Mouse (Mus musculus): ENCODE measurements around the gene Mcf2l.

Mcf2l gene

DNA sequence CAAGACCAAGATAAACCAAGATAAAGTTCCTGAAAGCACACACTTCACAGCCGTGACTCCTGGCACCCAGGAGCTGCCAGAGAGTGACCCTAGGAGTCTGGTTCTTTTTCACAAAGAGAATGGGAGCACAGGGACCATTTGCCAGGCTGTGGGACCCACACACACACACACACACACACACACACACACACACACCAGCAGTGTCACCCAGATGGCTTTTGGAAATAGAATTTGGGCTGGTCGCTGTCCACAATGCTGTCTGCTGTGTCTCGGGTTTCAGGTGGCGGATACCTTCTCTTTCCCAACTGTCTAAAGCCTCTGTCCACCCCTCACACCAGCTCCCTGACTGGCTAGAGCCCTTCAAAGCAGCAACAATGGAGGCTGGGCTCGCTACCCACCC lies 120.9 kb downstream of the Mcf2l start:
- no peak for DNase-seq (ENCODE audit: low spot score)

GRCm38 (mm10) chr8:12995481-12995880 lies 121.9 kb downstream of the Mcf2l start:
- DNase-seq (ENCODE audit: low spot score): no peak

DNA sequence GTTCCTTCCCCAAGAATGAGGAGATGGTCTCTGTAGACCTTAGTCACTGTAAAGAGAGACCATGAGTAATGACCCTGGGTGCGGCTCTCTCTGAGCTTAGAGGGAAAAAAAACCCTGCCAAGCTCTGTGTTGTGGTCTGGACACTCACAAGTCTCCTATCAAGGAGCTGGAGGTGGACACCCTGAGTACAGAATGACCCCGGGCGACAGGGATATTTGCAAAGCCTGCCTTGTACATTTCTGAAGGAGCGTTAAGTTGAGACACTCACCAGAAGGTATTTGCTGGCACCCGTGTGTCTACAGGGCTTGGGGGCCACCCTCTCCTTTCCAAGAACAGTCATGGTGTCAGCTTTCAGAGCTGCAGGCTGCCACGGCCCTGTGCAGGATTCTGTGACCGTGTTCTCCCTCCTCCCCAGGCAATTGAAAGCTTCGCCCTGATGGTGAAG lies 123.2 kb downstream of the Mcf2l start:
- DNase-seq (ENCODE audit: low spot score): no peak

- no peak for DNase-seq (ENCODE audit: low spot score)
Observed at GRCm38 (mm10) chr8:12998331-12998730, 124.7 kb downstream of the Mcf2l start.

DNA sequence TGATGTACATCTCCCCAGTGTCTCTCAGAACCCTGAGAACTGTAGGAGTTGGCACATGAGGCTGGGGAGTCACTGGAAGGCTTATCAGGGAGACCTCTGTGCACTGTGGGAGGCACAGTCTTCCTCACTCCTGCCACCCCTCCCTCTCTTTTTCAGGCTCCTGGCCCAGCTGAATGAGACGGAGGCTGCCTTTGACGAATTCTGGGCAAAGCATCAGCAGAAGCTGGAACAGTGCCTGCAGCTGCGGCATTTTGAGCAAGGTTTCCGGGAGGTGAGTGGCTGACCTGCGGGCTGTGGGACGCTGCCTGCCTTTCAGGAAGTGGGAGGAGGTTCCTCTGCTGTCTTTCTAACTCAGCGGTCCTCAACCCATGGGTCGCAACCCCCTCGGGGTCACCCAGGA lies 126.2 kb downstream of the Mcf2l start:
- no peak for DNase-seq (ENCODE audit: low spot score)

GRCm38 (mm10) chr8:13007458-13007857 lies 133.9 kb downstream of the Mcf2l start:
- DNase-seq (ENCODE audit: low spot score): no peak

- DNase-seq (ENCODE audit: low spot score): no peak
Observed at GRCm38 (mm10) chr8:13010313-13010712, 136.7 kb downstream of the Mcf2l start.

GRCm38 (mm10) chr8:13019560-13019959 lies 146.0 kb downstream of the Mcf2l start:
- no peak for DNase-seq (ENCODE audit: low spot score)

- DNase-seq (ENCODE audit: low spot score): no peak
Observed at GRCm38 (mm10) chr8:13021830-13022229, 148.2 kb downstream of the Mcf2l start.

DNA sequence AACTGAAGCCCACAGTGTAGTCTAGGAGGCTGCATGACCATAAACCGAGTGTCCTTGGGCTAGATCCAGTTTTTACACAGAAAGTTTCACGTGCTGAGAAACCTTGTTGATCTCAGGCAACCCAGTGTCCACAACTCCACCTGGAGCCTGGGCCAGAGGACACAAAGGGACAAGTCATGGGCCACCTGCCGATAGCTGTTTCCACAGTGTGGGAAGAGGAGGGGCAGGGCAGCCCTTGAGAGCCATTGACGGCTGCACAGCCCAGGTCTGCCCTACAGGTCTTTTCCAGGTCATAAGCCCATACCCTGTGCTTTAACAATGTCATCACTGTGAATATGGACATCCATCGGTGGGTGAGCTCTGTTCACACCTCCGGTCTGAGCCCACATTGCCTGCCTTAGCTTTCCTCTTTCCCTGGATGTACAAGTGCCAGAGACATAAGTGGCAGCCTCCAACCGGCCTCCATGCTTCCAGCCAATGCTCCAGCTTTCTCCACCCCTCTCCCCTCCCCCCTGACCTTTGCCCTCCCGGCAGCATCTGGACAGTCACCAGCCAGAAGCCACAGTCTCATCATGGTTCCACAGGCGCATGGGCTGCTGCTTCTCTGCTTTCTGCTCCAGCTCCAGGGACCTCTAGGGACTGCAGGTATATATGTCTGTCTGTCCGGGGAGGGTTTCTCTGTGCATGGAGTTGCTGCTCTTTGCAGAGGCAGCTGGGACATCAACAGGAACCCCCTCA lies 152.1 kb downstream of the Mcf2l start, which contains the start of gene F7:
Gene F7, plus strand, starts transcription at position 548 of the 738 bp plus-strand sequence.
- no peak for DNase-seq (ENCODE audit: low spot score)

GRCm38 (mm10) chr8:13027615-13028014 lies 154.0 kb downstream of the Mcf2l start:
- no peak for DNase-seq (ENCODE audit: low spot score)

- DNase-seq (ENCODE audit: low spot score): no peak
Observed at GRCm38 (mm10) chr8:13028482-13028881, 154.9 kb downstream of the Mcf2l start.

DNA sequence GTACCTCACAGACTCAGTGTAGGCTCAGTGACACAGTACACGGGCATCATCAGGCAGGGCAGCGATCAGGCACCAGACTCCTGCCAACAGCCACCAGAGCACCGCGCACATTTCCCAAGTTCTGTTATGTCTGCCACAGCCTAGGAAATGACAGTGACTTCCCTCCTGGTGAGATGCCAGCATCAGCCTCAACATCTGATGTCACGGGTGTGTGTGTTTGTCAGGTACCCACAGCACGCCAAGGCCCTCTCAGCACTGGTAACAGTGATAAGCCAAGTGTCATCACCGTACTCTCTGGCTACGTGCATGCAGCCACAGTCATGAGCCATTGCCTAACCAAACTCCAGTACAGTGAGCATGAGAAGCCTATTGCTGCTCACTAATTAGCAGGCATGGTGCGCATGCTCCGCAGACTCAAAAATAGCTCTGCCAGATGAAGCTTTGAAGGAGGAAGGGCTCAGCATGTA lies 162.8 kb downstream of the Mcf2l start:
- no peak for DNase-seq (ENCODE audit: low spot score)

DNA sequence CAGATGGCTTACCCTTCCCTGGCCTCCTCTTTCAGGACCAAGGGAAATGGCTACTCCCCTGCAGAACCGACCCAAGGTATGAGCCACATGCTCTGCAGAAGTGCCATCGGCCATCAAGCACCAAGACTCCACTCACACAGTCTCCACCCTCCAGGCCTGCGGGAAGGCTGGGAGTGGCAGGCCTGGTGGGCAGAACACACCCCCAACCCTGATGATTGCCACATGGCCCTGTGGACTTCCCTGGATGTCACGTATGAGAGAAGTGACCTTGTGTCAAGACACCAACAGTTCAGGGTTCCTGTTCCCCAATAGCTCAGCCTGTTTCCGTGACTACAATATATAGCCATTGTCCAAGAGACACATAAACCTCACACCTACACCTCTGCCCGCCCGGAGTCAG lies 163.4 kb downstream of the Mcf2l start, which contains the start of gene F10:
Gene F10, plus strand, starts transcription at position 294 of the 400 bp plus-strand sequence.
- DNase-seq (ENCODE audit: low spot score): no peak

DNA sequence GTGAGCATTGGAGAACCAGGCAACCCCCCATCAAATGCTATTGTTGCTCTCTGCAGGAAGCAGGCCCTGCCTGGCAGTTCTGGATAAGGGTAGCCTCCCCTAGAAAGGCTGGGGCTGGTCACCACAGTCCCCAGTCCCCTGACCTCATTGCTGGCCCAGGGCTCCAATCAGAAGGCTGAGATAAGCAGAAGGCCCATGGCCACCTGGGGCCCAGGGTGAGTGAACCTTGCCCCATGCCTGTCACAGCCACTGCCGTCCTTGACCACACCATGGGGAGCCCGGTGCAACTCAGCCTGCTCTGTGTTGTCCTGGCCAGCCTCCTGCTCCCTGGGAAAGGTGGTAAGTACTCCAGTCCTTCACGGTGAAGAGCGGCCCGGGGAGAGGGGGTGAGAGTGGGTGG lies 164.0 kb downstream of the Mcf2l start:
- no peak for DNase-seq (ENCODE audit: low spot score)

GRCm38 (mm10) chr8:13039054-13039453 lies 165.4 kb downstream of the Mcf2l start:
- no peak for DNase-seq (ENCODE audit: low spot score)

GRCm38 (mm10) chr8:13041459-13041858 lies 167.9 kb downstream of the Mcf2l start:
- no peak for DNase-seq (ENCODE audit: low spot score)

GRCm38 (mm10) chr8:13047652-13048051 lies 174.0 kb downstream of the Mcf2l start:
- no peak for DNase-seq (ENCODE audit: low spot score)

GRCm38 (mm10) chr8:13050550-13050949 lies 176.9 kb downstream of the Mcf2l start:
- no peak for DNase-seq (ENCODE audit: low spot score)

DNA sequence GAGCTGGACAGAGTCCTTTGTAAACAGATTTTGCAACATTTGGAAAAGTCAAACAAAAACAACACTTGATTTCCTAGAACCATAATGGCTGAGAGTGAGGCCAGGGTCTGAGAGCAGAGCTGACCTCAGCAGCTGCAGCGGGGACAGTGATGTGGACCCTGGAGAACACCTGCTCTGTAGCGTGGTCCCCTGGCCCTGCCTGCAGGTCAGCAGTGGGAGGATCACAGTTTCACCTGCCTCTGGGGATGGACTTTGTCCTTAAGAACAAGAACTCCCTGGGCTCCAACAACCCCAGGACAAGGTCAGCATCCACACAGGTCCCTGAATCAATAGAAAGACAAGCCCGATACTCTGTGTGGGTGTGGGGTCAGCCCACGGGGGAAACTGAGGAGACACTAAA lies 183.7 kb downstream of the Mcf2l start:
- DNase-seq (ENCODE audit: low spot score): no peak

GRCm38 (mm10) chr8:13060441-13061150 lies 187.0 kb downstream of the Mcf2l start, which contains the start of gene Proz:
Gene Proz, plus strand, starts transcription at chr8:13060914.
- DNase-seq (ENCODE audit: low spot score): no peak

- no peak for DNase-seq (ENCODE audit: low spot score)
Observed at GRCm38 (mm10) chr8:13063112-13063511, 189.5 kb downstream of the Mcf2l start.

All from spleen, adult 12 weeks (tissue).